Mouse (Mus musculus): Measurements from ENCODE around the gene Ect2.

Ect2 gene

GRCm38 (mm10) chr3:27153701-27154209 is at the start of gene Ect2:
Ect2 (minus strand) TSS chr3:27153878.
- ATAC-seq (ENCODE audit: insufficient number of reproducible peaks, low FRiP score, low TSS enrichment) = peak; percentile 100

- no peak for ATAC-seq (ENCODE audit: insufficient number of reproducible peaks, low FRiP score, low TSS enrichment)
These were observed 48.2 kb upstream of the Ect2 start for GRCm38 (mm10) chr3:27201728-27202411.

- ATAC-seq (ENCODE audit: insufficient number of reproducible peaks, low FRiP score, low TSS enrichment) = no peak
These were observed 45.4 kb upstream of the Ect2 start for GRCm38 (mm10) chr3:27199120-27199519.

GRCm38 (mm10) chr3:27197816-27198215 is 44.1 kb upstream of the Ect2 start:
- no peak for ATAC-seq (ENCODE audit: insufficient number of reproducible peaks, low FRiP score, low TSS enrichment)

GRCm38 (mm10) chr3:27196529-27196928 is 42.9 kb upstream of the Ect2 start:
- ATAC-seq (ENCODE audit: insufficient number of reproducible peaks, low FRiP score, low TSS enrichment) = no peak

DNA sequence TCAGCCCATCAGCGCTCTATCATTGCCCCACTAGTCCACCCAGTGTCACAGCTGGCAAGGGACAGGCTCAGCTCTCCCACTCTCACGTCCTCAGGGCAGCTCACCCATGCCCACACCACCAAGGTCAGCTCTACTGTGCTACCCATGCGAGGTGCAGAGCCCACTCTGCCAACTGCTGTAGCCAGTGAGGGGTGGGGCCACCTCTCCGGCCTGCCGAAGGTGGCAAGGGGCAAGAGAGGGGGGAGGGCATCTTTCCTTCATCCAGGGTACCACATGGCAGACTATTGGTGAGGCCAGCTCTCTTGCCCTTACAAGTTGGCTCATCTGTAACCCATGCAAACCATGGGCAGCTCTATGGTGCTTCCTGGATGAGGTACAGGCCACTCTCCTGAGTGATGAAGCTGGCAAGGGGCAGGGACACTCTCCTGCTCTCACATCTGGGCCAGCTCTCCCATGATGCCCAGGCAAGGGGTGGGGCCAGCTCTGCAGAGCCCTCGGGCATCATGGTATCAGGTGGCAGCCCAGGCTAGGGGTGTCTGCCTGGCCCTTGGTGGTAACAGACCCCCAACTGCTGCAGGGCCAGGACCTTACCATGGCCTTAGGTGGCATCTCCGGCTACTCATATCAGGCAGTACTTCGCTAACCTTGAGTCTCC is 42.0 kb upstream of the Ect2 start:
- ATAC-seq (ENCODE audit: insufficient number of reproducible peaks, low FRiP score, low TSS enrichment) = no peak

DNA sequence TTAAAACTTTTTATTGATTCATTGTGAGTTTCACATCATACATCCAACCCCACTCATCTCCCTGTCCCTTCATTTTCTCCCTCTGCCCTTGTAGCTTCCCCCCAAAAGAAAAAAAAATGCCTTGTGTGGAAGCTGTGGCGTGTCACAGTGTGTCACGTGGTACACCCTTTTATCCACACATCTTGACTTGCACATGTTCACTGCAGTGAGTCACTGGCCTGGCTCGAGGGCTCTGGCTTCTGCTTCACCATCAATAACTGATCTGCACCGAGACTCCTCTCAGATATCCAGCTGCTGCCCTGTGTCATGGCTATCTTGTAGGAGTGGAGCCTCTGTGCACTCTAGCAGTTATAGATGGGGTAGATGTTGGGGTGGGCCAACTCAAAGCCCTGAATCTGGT is 41.5 kb upstream of the Ect2 start:
- ATAC-seq (ENCODE audit: insufficient number of reproducible peaks, low FRiP score, low TSS enrichment) = no peak

GRCm38 (mm10) chr3:27193844-27194317 is 40.2 kb upstream of the Ect2 start:
- ATAC-seq (ENCODE audit: insufficient number of reproducible peaks, low FRiP score, low TSS enrichment) = no peak

DNA sequence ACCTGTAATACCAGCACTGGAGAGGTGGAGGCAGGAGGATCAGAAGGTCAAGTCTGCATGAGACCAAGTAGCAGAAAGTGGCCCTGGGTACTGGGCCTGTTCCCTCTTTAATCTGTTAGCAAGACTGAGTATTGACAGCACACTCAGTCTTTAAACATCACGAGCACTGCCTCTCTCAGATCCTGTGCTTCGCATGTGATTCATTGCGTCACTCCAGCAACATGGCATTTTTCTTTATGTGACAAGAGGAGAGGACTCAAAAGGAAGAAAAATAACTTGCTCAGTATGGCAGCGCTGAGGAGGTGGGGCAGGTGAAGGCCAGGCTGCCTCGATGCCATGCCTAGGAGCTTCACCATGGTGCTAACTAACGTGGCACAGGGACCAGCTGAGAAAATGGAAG is 38.2 kb upstream of the Ect2 start:
- ATAC-seq (ENCODE audit: insufficient number of reproducible peaks, low FRiP score, low TSS enrichment) = no peak

DNA sequence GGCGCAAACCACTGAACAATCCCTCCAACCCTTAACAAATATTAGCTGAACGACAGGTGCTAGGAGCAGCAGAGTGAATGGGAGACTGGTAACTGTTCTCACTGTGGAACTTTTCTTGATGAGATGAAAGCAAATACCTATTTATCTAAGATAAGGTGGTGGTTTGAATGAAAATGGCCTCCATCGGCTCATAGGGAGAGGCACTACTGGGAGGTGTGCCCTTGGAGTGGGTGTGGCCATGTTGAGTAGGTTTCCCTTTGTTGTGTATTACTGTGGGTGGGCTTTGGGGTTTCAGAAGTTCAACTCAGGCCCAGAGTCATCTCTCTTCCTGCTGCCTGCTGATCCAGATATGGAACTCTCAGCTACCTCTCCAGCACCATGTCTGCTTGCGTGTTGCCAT is 37.2 kb upstream of the Ect2 start:
- ATAC-seq (ENCODE audit: insufficient number of reproducible peaks, low FRiP score, low TSS enrichment) = no peak

DNA sequence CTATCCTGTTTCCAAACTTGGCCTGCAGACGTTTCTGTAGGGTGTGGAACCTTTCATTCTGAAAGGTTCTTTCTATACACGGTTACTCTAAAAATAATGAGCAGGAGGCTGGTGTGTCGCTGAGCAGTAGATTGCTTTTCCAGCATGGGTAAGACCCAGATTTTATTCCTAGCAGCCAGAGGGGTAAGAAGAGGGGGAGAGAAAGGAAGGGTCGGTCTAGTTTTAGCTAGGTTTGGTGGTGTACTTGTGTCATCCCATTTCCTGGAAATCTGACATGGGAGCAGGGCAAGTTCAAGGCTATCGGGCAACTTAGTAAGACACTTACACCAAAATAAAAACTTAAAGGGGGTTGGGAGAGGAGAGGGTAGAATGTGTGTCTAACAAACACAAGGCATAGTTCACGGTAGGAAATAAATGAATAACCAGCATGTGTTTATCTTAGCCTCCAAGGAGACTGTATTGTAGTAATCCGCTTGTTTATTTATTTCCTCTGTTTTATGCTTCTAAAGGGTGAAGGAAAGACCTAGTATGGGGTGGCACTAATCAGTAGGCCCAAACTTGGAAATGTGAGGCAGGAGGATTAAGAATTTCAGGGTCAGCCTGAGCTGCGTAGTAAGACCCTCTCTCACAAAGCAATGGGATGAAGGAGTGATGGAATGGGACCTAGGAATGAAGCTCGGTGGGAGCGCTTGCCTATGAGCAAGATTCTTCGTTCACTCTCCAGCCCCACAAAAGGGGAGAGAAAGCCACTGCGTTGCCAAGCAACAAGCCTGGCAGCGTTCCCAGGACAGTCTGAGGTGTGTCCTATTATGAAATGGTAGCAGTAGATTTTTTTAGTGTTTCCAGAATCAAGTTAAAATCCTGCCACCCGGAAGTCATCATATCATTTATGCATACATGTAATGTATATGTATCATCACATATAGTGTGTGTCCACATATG is 35.9 kb upstream of the Ect2 start:
- no peak for ATAC-seq (ENCODE audit: insufficient number of reproducible peaks, low FRiP score, low TSS enrichment)

DNA sequence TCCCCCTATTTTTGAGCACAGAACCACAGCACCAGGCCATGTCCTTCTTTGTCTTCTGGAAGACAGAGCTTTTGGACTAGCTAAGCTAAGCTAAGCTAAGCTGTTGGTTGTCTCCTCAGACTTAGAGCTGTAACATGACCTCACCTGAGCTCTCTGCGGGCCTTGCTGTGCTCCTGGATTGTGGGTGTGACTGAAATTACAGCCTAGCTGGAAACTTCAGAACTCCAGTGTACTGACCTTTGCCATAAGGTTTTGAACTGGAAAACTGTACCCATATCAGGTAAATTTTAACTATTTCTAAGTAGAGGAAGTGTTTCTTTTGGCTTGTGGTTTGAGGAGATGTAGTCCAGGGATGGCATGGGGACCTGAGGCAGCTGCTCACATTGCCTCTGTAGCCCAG is 34.7 kb upstream of the Ect2 start:
- ATAC-seq (ENCODE audit: insufficient number of reproducible peaks, low FRiP score, low TSS enrichment) = no peak

GRCm38 (mm10) chr3:27183601-27184175 is 30.0 kb upstream of the Ect2 start:
- peak; percentile 59 for ATAC-seq (ENCODE audit: insufficient number of reproducible peaks, low FRiP score, low TSS enrichment)

- ATAC-seq (ENCODE audit: insufficient number of reproducible peaks, low FRiP score, low TSS enrichment) = peak; percentile 94
These were observed 29.3 kb upstream of the Ect2 start, which contains the start of gene Nceh1 for GRCm38 (mm10) chr3:27182733-27183600. Nceh1 (plus strand) TSS chr3:27182965.

- no peak for ATAC-seq (ENCODE audit: insufficient number of reproducible peaks, low FRiP score, low TSS enrichment)
These were observed 26.0 kb upstream of the Ect2 start for GRCm38 (mm10) chr3:27179711-27180110.

- ATAC-seq (ENCODE audit: insufficient number of reproducible peaks, low FRiP score, low TSS enrichment) = no peak
These were observed 16.6 kb upstream of the Ect2 start for GRCm38 (mm10) chr3:27170257-27170656.

- no peak for ATAC-seq (ENCODE audit: insufficient number of reproducible peaks, low FRiP score, low TSS enrichment)
These were observed 11.9 kb upstream of the Ect2 start for GRCm38 (mm10) chr3:27165481-27166065.

- ATAC-seq (ENCODE audit: insufficient number of reproducible peaks, low FRiP score, low TSS enrichment) = no peak
These were observed 8.7 kb upstream of the Ect2 start for GRCm38 (mm10) chr3:27162410-27162804.

Measured in cerebellum, adult (tissue).